Mouse (Mus musculus): ENCODE results near the gene Mmp7.

The Mmp7 gene

GRCm38 (mm10) chr9:7744156-7744555, 52.3 kb downstream of the Mmp7 start:
- in situ Hi-C loops (cut with MboI), result no loop called here

GRCm38 (mm10) chr9:7748881-7749280, 57.0 kb downstream of the Mmp7 start:
- in situ Hi-C loops (cut with MboI), result no loop called here
